Mouse (Mus musculus) hindbrain, embryonic 10.5 days (tissue): ENCODE data around the gene Eef1akmt1. TPM values are rescaled to one million over a fixed set of nuclear protein-coding genes. Genes with fewer than 3 reads are reported as not detected.

Experiments used
- DNase-seq: peaks from one replicate; pipeline ENCODE4 v3.0.0-alpha.2; 2017; ENCODE audit warnings: low spot score
- H3K27ac ChIP-seq: fragments of 300-500 bp; sonication (generic); 2 replicates; pipeline ENCODE4 v1.5.1; 2016; ENCODE audit warnings: mild to moderate bottlenecking, moderate library complexity
- H3K27me3 ChIP-seq: fragments of 300-500 bp; sonication (generic); 2 replicates; pipeline ENCODE4 v1.6.1; 2016; ENCODE audit warnings: mild to moderate bottlenecking; ENCODE audit not compliant: poor library complexity, insufficient read depth, severe bottlenecking
- H3K36me3 ChIP-seq: fragments of 300-500 bp; sonication (generic); 2 replicates; pipeline ENCODE4 v1.6.1; 2016; ENCODE audit warnings: mild to moderate bottlenecking, moderate library complexity
- H3K4me1 ChIP-seq: fragments of 300-500 bp; sonication (generic); replicated peaks from 2 replicates; pipeline ENCODE4 v1.6.1; 2016; ENCODE audit warnings: mild to moderate bottlenecking
- H3K4me3 ChIP-seq: fragments of 300-500 bp; sonication (generic); 2 replicates; pipeline ENCODE4 v1.5.1; 2016; ENCODE audit warnings: mild to moderate bottlenecking, moderate library complexity
- H3K9me3 ChIP-seq: fragments of 300-500 bp; sonication (generic); 2 replicates; pipeline ENCODE4 v1.6.1; 2016; ENCODE audit warnings: mild to moderate bottlenecking, moderate library complexity
- WGBS: fragments of 180-500 bp; shearing (Covaris S2); methylation state at CpG from one replicate; pipeline ENCODE4 v1.1.7; 2016; 5-methylcytosine and 5-hydroxymethylcytosine counted together
- polyA plus RNA-seq: library from polyadenylated mRNA; unstranded; fragments of >200 nt; fragmentation: Nextera tagmentation; extraction: Ambion mirVana; gene quantifications from 2 replicates; pipeline ENCODE4 v1.2.1, GENCODE M21; 2016

Gene Eef1akmt1
- polyA plus RNA-seq, result 107 and 111 TPM in 2 replicates

- Histone ChIP-seq H3K36me3 (peaks cover 12% of the 10 kb centered on the region), H3K4me1 (peaks cover 6% of the 10 kb centered on the region; the same call in 1 of the 2 replicates), H3K4me3 (peak within 1 kb of the TSS; percentile 71), H3K9me3 (0 out of 2 replicates have a peak, but pooled peaks cover 3% of the 10 kb centered on the region), H3K27me3 (no peaks in the 10 kb centered on the region), H3K27ac (peak within 1 kb of the TSS; percentile 90)
- DNase-seq, result peak; percentile 96
- 11% methylated on average over 35 of the region's 35 CpGs for WGBS
Observed at GRCm38 (mm10) chr14:57571155-57572133, at the start of gene Eef1akmt1. TSS of gene Eef1akmt1 (minus strand) at chr14:57571612.

GRCm38 (mm10) chr14:57620598-57621236 is 49.3 kb upstream of the Eef1akmt1 start:
- peaks cover 37% of the 10 kb centered on the region for H3K36me3 ChIP-seq
- no peaks in the 10 kb centered on the region for H3K27me3 ChIP-seq
- H3K27ac ChIP-seq, result no peak overlapping the region
- WGBS, result 78% methylated on average over 4 of the region's 4 CpGs
- H3K9me3 ChIP-seq, result no peaks in the 10 kb centered on the region
- no peaks in the 10 kb centered on the region for H3K4me1 ChIP-seq
- no peak overlapping the region for H3K4me3 ChIP-seq
- no peak for DNase-seq

- DNase-seq, result peak; percentile 16
- no peaks in the 10 kb centered on the region for H3K9me3 ChIP-seq
- 48% methylated on average over 2 of the region's 2 CpGs for WGBS
- H3K27me3 ChIP-seq, result no peaks in the 10 kb centered on the region
- peaks cover 27% of the 10 kb centered on the region for H3K36me3 ChIP-seq
- H3K4me1 ChIP-seq, result no peaks in the 10 kb centered on the region
- no peak overlapping the region for H3K4me3 ChIP-seq
- H3K27ac ChIP-seq, result no peak overlapping the region
Observed at GRCm38 (mm10) chr14:57619487-57619886, 48.1 kb upstream of the Eef1akmt1 start.

- H3K27ac ChIP-seq, result no peak overlapping the region
- no peaks in the 10 kb centered on the region for H3K4me1 ChIP-seq
- H3K4me3 ChIP-seq, result no peak overlapping the region
- peaks cover 13% of the 10 kb centered on the region for H3K36me3 ChIP-seq
- H3K9me3 ChIP-seq, result no peaks in the 10 kb centered on the region
- no peaks in the 10 kb centered on the region for H3K27me3 ChIP-seq
- no peak for DNase-seq
- 93% methylated on average over 1 of the region's 1 CpGs for WGBS
Observed at GRCm38 (mm10) chr14:57617675-57618074, 46.3 kb upstream of the Eef1akmt1 start.

- peaks cover 3% of the 10 kb centered on the region for H3K36me3 ChIP-seq
- no peak for DNase-seq
- WGBS, result 87% methylated on average over 6 of the region's 6 CpGs
- H3K27ac ChIP-seq, result no peak overlapping the region
- no peaks in the 10 kb centered on the region for H3K4me1 ChIP-seq
- H3K9me3 ChIP-seq, result no peaks in the 10 kb centered on the region
- no peak overlapping the region for H3K4me3 ChIP-seq
- no peaks in the 10 kb centered on the region for H3K27me3 ChIP-seq
Observed at GRCm38 (mm10) chr14:57616339-57616965, 45.0 kb upstream of the Eef1akmt1 start.

GRCm38 (mm10) chr14:57615828-57616227 is 44.4 kb upstream of the Eef1akmt1 start:
- Histone ChIP-seq H3K9me3 (no peaks in the 10 kb centered on the region), H3K27me3 (no peaks in the 10 kb centered on the region)
- WGBS, result 93% methylated on average over 6 of the region's 6 CpGs

GRCm38 (mm10) chr14:57611034-57611433 is 39.6 kb upstream of the Eef1akmt1 start:
- no peak for DNase-seq
- Histone ChIP-seq H3K27me3 (no peaks in the 10 kb centered on the region), H3K27ac (no peak overlapping the region), H3K4me3 (no peak overlapping the region), H3K36me3 (peaks cover 3% of the 10 kb centered on the region), H3K9me3 (no peaks in the 10 kb centered on the region), H3K4me1 (no peaks in the 10 kb centered on the region)
- 51% methylated on average over 2 of the region's 2 CpGs for WGBS

More at GRCm38 (mm10) chr14:57615828-57616227, 44.4 kb upstream of the Eef1akmt1 start:
- Histone ChIP-seq H3K4me3 (no peak overlapping the region), H3K4me1 (no peaks in the 10 kb centered on the region), H3K27ac (no peak overlapping the region), H3K36me3 (peaks cover 3% of the 10 kb centered on the region)
- no peak for DNase-seq

GRCm38 (mm10) chr14:57609816-57610329 is 38.5 kb upstream of the Eef1akmt1 start:
- no peak overlapping the region for H3K27ac ChIP-seq
- 88% methylated on average over 4 of the region's 4 CpGs for WGBS
- no peaks in the 10 kb centered on the region for H3K9me3 ChIP-seq
- H3K27me3 ChIP-seq, result no peaks in the 10 kb centered on the region
- H3K4me1 ChIP-seq, result no peaks in the 10 kb centered on the region
- no peak for DNase-seq
- peaks cover 7% of the 10 kb centered on the region for H3K36me3 ChIP-seq
- no peak overlapping the region for H3K4me3 ChIP-seq

- no peaks in the 10 kb centered on the region for H3K9me3 ChIP-seq
- H3K27me3 ChIP-seq, result no peaks in the 10 kb centered on the region
- H3K4me3 ChIP-seq, result no peak overlapping the region
- DNase-seq, result no peak
- peaks cover 26% of the 10 kb centered on the region for H3K36me3 ChIP-seq
- 83% methylated on average over 1 of the region's 1 CpGs for WGBS
- H3K4me1 ChIP-seq, result no peaks in the 10 kb centered on the region
- H3K27ac ChIP-seq, result no peak overlapping the region
Observed at GRCm38 (mm10) chr14:57607500-57607899, 36.1 kb upstream of the Eef1akmt1 start.

GRCm38 (mm10) chr14:57606663-57607365 is 35.4 kb upstream of the Eef1akmt1 start:
- WGBS, result 86% methylated on average over 8 of the region's 8 CpGs
- Histone ChIP-seq H3K36me3 (peaks cover 33% of the 10 kb centered on the region), H3K27me3 (no peaks in the 10 kb centered on the region), H3K27ac (no peak overlapping the region), H3K4me1 (no peaks in the 10 kb centered on the region), H3K4me3 (no peak overlapping the region), H3K9me3 (no peaks in the 10 kb centered on the region)
- no peak for DNase-seq

GRCm38 (mm10) chr14:57593279-57593678 is 21.9 kb upstream of the Eef1akmt1 start:
- peaks cover 91% of the 10 kb centered on the region for H3K36me3 ChIP-seq
- H3K27me3 ChIP-seq, result no peaks in the 10 kb centered on the region
- 92% methylated on average over 5 of the region's 5 CpGs for WGBS
- no peaks in the 10 kb centered on the region for H3K9me3 ChIP-seq
- H3K4me1 ChIP-seq, result no peaks in the 10 kb centered on the region
- no peak overlapping the region for H3K27ac ChIP-seq
- no peak overlapping the region for H3K4me3 ChIP-seq
- no peak for DNase-seq

GRCm38 (mm10) chr14:57591830-57592229 is 20.4 kb upstream of the Eef1akmt1 start:
- no peaks in the 10 kb centered on the region for H3K9me3 ChIP-seq
- WGBS, result 95% methylated on average over 3 of the region's 3 CpGs
- no peak overlapping the region for H3K4me3 ChIP-seq
- H3K36me3 ChIP-seq, result peaks cover 94% of the 10 kb centered on the region
- DNase-seq, result no peak
- no peaks in the 10 kb centered on the region for H3K27me3 ChIP-seq
- no peak overlapping the region for H3K27ac ChIP-seq
- H3K4me1 ChIP-seq, result no peaks in the 10 kb centered on the region
